Mouse (Mus musculus) bone marrow macrophage, adult 2 months (primary cell): ENCODE results near the gene Myo6.

ENCODE experiments used
- CTCF ChIP-seq: IDR thresholded peaks from 2 replicates; pipeline ENCODE4 v1.5.1; 2012; ENCODE audit warnings: low read depth, mild to moderate bottlenecking, low read length, moderate library complexity
- POLR2A ChIP-seq: IDR thresholded peaks from 2 replicates; pipeline ENCODE4 v1.6.1; 2012; ENCODE audit warnings: mild to moderate bottlenecking, low read depth, low read length, borderline replicate concordance

DNA sequence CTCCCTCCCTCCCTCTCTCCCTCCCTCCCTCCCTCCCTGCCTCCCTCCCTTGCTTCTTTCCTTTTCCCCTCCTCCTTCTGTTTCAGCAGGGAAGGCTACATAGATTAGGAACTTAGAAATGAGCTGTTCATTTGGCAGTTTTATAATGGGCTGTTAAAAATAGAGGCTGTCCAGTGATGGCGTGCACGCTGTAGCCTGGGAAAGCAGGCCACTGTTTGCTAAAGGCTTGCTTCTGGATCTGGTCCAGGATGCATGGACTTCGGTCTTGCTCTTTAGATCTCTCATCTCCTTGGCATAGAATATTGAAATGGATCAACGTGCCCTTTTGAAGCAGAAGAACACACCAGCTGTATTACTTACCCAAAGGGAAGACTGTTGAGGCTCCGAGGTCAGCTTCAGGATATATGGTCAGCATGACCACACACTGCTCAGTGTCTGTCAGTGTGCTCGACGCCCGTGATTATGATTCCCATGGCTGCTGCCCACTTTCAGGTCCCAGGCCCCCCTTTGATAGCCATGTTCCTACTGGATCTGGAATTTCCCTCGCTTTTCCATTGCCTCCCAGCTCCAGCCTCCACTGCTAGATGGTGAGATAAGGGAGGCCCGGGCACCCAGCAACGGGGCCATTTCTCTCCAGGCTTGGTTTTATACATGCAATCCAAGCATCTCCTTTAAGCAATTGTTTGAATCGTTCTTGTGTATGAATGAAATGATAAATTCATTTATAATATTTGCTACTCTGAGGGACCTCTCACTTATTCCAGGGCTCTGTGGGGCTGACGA is 12.1 kb downstream of the Myo6 start:
- TF ChIP-seq POLR2A: no peak
- no peak for TF ChIP-seq CTCF
